Mouse (Mus musculus) intestine, embryonic 15.5 days (tissue): ENCODE measurements around the gene Scn3b. TPM values are rescaled to one million over a fixed set of nuclear protein-coding genes. Genes with fewer than 3 reads are reported as not detected.

ENCODE experiments used
- ATAC-seq: fragments of 200-750 bp; cut with Nextera tagmentation; 2 replicates; pipeline ENCODE4 v1.8.0; 2017; ENCODE audit warnings: moderate TSS enrichment, moderate library complexity
- H3K27ac ChIP-seq: fragments of 300-500 bp; sonication (generic); 2 replicates; pipeline ENCODE4 v1.5.1; 2015; ENCODE audit warnings: mild to moderate bottlenecking, inconsistent platforms
- H3K27me3 ChIP-seq: fragments of 300-500 bp; sonication (generic); replicated peaks from 2 replicates; pipeline ENCODE4 v1.6.1; 2015; ENCODE audit warnings: inconsistent platforms
- H3K36me3 ChIP-seq: fragments of 300-500 bp; sonication (generic); 2 replicates; pipeline ENCODE4 v1.6.1; 2015; ENCODE audit warnings: inconsistent platforms
- H3K4me1 ChIP-seq: fragments of 300-500 bp; sonication (generic); replicated peaks from 2 replicates; pipeline ENCODE4 v1.6.1; 2015; ENCODE audit warnings: inconsistent platforms
- H3K4me2 ChIP-seq: fragments of 300-500 bp; sonication (generic); replicated peaks from 2 replicates; pipeline ENCODE4 v1.6.1; 2015; ENCODE audit warnings: mild to moderate bottlenecking, inconsistent platforms
- H3K4me3 ChIP-seq: fragments of 300-500 bp; sonication (generic); replicated peaks from 2 replicates; pipeline ENCODE4 v1.5.1; 2015; ENCODE audit warnings: inconsistent platforms
- H3K9ac ChIP-seq: fragments of 300-500 bp; sonication (generic); 2 replicates; pipeline ENCODE4 v1.6.1; 2015; ENCODE audit warnings: inconsistent platforms
- H3K9me3 ChIP-seq: fragments of 300-500 bp; sonication (generic); 2 replicates; pipeline ENCODE4 v1.6.1; 2016; ENCODE audit warnings: inconsistent platforms
- WGBS: fragments of 180-500 bp; shearing (Covaris S2); methylation state at CpG from one replicate; pipeline ENCODE4 v1.1.7; 2015; 5-methylcytosine and 5-hydroxymethylcytosine counted together
- polyA plus RNA-seq: library from polyadenylated mRNA; unstranded; fragments of >200 nt; fragmentation: Nextera tagmentation; extraction: Ambion mirVana; gene quantifications from 2 replicates; pipeline ENCODE4 v1.2.1, GENCODE M21; 2015

Scn3b gene
- polyA plus RNA-seq, 1 experiment from 2014 or later = 6.2 TPM

- ATAC-seq = peak; percentile 52
- Histone ChIP-seq H3K27me3 (no peaks in the 10 kb centered on the region; the same call in 1 of the 2 replicates), H3K27ac (no peak overlapping the region), H3K9ac (no peak overlapping the region; the same call in 1 of the 2 replicates), H3K9me3 (no peaks in the 10 kb centered on the region), H3K4me2 (peak overlapping the region; percentile 60), H3K36me3 (no peaks in the 10 kb centered on the region), H3K4me3 (peak overlapping the region; percentile 31), H3K4me1 (peaks cover 9% of the 10 kb centered on the region)
- 53% methylated on average over 13 of the region's 13 CpGs for WGBS
Observed at GRCm38 (mm10) chr9:40241951-40242888, 26.8 kb upstream of the Scn3b start.

GRCm38 (mm10) chr9:40245466-40245865 is 23.6 kb upstream of the Scn3b start:
- H3K9ac ChIP-seq = no peak overlapping the region
- no peak overlapping the region for H3K4me3 ChIP-seq
- H3K36me3 ChIP-seq = no peaks in the 10 kb centered on the region
- no peak overlapping the region for H3K4me2 ChIP-seq
- H3K27me3 ChIP-seq = no peaks in the 10 kb centered on the region; the same call in 1 of the 2 replicates
- H3K9me3 ChIP-seq = no peaks in the 10 kb centered on the region
- no peak overlapping the region for H3K27ac ChIP-seq
- H3K4me1 ChIP-seq = peaks cover 9% of the 10 kb centered on the region
- ATAC-seq = no peak
- WGBS = 55% methylated on average over 9 of the region's 9 CpGs

GRCm38 (mm10) chr9:40245974-40246665 is 22.9 kb upstream of the Scn3b start:
- Histone ChIP-seq H3K36me3 (no peaks in the 10 kb centered on the region), H3K9ac (no peak overlapping the region), H3K4me1 (peaks cover 9% of the 10 kb centered on the region), H3K9me3 (no peaks in the 10 kb centered on the region), H3K4me2 (no peak overlapping the region), H3K27me3 (no peaks in the 10 kb centered on the region), H3K4me3 (no peak overlapping the region), H3K27ac (no peak overlapping the region)
- no peak for ATAC-seq
- 82% methylated on average over 7 of the region's 7 CpGs for WGBS

DNA sequence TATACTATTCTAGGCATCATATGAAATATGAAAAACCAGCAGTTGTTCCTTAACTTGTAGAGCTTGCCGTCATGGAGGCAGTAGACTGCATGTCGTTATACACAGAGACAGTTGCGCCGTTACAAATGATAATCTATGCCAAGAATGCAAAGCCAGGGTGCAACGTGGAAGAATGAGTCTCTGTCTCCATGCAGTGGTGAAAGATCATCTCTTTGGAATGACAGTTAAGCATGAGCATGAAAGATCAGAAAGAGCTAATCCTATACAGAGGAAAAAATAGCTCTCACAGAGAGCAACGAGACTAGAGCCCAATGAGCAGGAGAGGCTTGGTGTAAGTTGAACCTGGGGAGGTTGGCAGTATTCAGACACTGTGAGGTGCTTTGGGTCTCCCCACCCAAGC is 22.3 kb upstream of the Scn3b start:
- Histone ChIP-seq H3K9ac (no peak overlapping the region), H3K4me3 (no peak overlapping the region), H3K4me1 (peaks cover 5% of the 10 kb centered on the region; the same call in 1 of the 2 replicates), H3K27me3 (no peaks in the 10 kb centered on the region), H3K9me3 (no peaks in the 10 kb centered on the region), H3K27ac (no peak overlapping the region), H3K4me2 (no peak overlapping the region), H3K36me3 (no peaks in the 10 kb centered on the region)
- ATAC-seq = no peak
- WGBS = 78% methylated on average over 6 of the region's 6 CpGs

- H3K4me2 ChIP-seq = no peak overlapping the region
- H3K9ac ChIP-seq = no peak overlapping the region
- no peaks in the 10 kb centered on the region for H3K36me3 ChIP-seq
- no peak overlapping the region for H3K4me3 ChIP-seq
- H3K4me1 ChIP-seq = peaks cover 5% of the 10 kb centered on the region; the same call in 1 of the 2 replicates
- no peak overlapping the region for H3K27ac ChIP-seq
- H3K9me3 ChIP-seq = no peaks in the 10 kb centered on the region
- ATAC-seq = no peak
- no peaks in the 10 kb centered on the region for H3K27me3 ChIP-seq
- WGBS = 62% methylated on average over 1 of the region's 1 CpGs
Observed at GRCm38 (mm10) chr9:40249106-40249505, 19.9 kb upstream of the Scn3b start.

DNA sequence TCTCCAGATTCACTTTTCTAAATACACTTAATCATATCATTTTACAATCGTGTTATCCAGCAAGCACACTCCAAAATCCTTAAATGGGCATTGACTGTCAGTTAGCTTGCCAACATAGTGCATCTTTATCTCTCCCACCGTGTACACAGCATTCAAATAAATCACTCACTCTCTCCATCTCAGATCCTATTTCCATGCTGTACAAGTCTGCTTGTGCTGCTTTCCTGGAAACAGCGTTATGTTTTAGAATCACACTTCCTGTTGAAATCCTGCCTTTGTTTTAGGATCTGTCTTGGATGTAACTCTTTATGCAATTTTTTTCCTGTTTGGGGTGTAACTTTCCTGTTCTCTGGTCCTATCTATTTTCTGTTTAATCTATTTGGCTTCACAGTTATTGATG is 16.6 kb upstream of the Scn3b start:
- ATAC-seq = no peak
- no peaks in the 10 kb centered on the region for H3K36me3 ChIP-seq
- H3K9me3 ChIP-seq = no peaks in the 10 kb centered on the region
- WGBS = 51% methylated on average over 3 of the region's 3 CpGs
- no peak overlapping the region for H3K4me2 ChIP-seq
- no peak overlapping the region for H3K4me3 ChIP-seq
- no peaks in the 10 kb centered on the region for H3K4me1 ChIP-seq
- no peaks in the 10 kb centered on the region for H3K27me3 ChIP-seq
- H3K9ac ChIP-seq = no peak overlapping the region
- no peak overlapping the region for H3K27ac ChIP-seq

- no peaks in the 10 kb centered on the region for H3K36me3 ChIP-seq
- H3K4me2 ChIP-seq = no peak overlapping the region
- no peaks in the 10 kb centered on the region for H3K9me3 ChIP-seq
- H3K9ac ChIP-seq = no peak overlapping the region
- ATAC-seq = no peak
- no peak overlapping the region for H3K4me3 ChIP-seq
- peaks cover under 1% of the 10 kb centered on the region for H3K4me1 ChIP-seq
- 71% methylated on average over 6 of the region's 6 CpGs for WGBS
- H3K27ac ChIP-seq = no peak overlapping the region
- H3K27me3 ChIP-seq = peaks cover 4% of the 10 kb centered on the region; the same call in 1 of the 2 replicates
Observed at GRCm38 (mm10) chr9:40263874-40264273, 5.1 kb upstream of the Scn3b start.

- no peak overlapping the region for H3K27ac ChIP-seq
- peak overlapping the region; percentile 70 for H3K4me2 ChIP-seq
- no peaks in the 10 kb centered on the region for H3K9me3 ChIP-seq
- WGBS = 10% methylated on average over 21 of the region's 21 CpGs
- H3K4me3 ChIP-seq = no peak overlapping the region
- no peaks in the 10 kb centered on the region for H3K36me3 ChIP-seq
- peaks cover 10% of the 10 kb centered on the region for H3K27me3 ChIP-seq
- no peak for ATAC-seq
- no peak overlapping the region for H3K9ac ChIP-seq
- peaks cover 7% of the 10 kb centered on the region for H3K4me1 ChIP-seq
Observed at GRCm38 (mm10) chr9:40268040-40268747, 823 bp upstream of the Scn3b start.

- Histone ChIP-seq H3K4me1 (peaks cover 7% of the 10 kb centered on the region), H3K27ac (no peak overlapping the region), H3K9me3 (no peaks in the 10 kb centered on the region), H3K27me3 (peaks cover 10% of the 10 kb centered on the region), H3K36me3 (no peaks in the 10 kb centered on the region), H3K9ac (no peak overlapping the region), H3K4me3 (peak overlapping the region; percentile 30), H3K4me2 (peak overlapping the region; percentile 70)
- peak; percentile 50 for ATAC-seq
- 4% methylated on average over 4 of the region's 4 CpGs for WGBS
Observed at GRCm38 (mm10) chr9:40268748-40269102, 292 bp upstream of the Scn3b start.

GRCm38 (mm10) chr9:40269880-40270279 is 863 bp downstream of the Scn3b start:
- ATAC-seq = no peak
- Histone ChIP-seq H3K27me3 (peaks cover 10% of the 10 kb centered on the region), H3K27ac (no peak overlapping the region), H3K9ac (no peak overlapping the region), H3K4me3 (no peak overlapping the region), H3K36me3 (no peaks in the 10 kb centered on the region), H3K4me1 (peaks cover 7% of the 10 kb centered on the region), H3K9me3 (no peaks in the 10 kb centered on the region), H3K4me2 (peak overlapping the region; percentile 70; the same call in 1 of the 2 replicates)
- WGBS = 21% methylated on average over 8 of the region's 8 CpGs

DNA sequence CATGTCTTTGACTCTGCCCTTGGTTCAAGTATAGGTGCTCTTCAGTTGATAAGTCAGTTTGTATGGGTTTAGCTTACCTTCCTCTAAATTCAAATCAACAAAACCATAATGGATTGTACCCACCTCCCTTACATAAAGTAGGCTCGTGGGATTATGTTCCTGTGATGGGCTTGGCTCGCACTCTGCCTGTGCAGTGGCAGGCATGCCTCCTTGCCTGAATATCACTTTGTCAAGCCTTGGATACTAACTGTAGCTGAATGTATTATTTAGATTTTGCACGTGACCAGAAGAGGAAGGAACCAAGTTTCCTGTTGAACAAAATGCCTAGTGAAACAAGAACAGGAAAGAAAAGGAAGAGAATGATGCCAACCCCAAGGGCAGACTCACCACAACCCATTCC is 2.1 kb downstream of the Scn3b start:
- no peak overlapping the region for H3K4me3 ChIP-seq
- no peaks in the 10 kb centered on the region for H3K9me3 ChIP-seq
- H3K4me1 ChIP-seq = peaks cover 7% of the 10 kb centered on the region
- no peaks in the 10 kb centered on the region for H3K36me3 ChIP-seq
- no peak for ATAC-seq
- no peak overlapping the region for H3K4me2 ChIP-seq
- H3K9ac ChIP-seq = no peak overlapping the region
- H3K27ac ChIP-seq = no peak overlapping the region
- 66% methylated on average over 3 of the region's 3 CpGs for WGBS
- peaks cover 10% of the 10 kb centered on the region for H3K27me3 ChIP-seq

GRCm38 (mm10) chr9:40272822-40273221 is 3.8 kb downstream of the Scn3b start:
- 79% methylated on average over 7 of the region's 7 CpGs for WGBS
- peaks cover 10% of the 10 kb centered on the region for H3K27me3 ChIP-seq
- no peak overlapping the region for H3K9ac ChIP-seq
- peaks cover 7% of the 10 kb centered on the region for H3K4me1 ChIP-seq
- ATAC-seq = no peak
- no peak overlapping the region for H3K4me2 ChIP-seq
- H3K9me3 ChIP-seq = no peaks in the 10 kb centered on the region
- H3K27ac ChIP-seq = no peak overlapping the region
- no peak overlapping the region for H3K4me3 ChIP-seq
- no peaks in the 10 kb centered on the region for H3K36me3 ChIP-seq
